Mouse (Mus musculus) urinary bladder, postnatal 25 days (tissue): ENCODE measurements around the gene Scrt2.

ENCODE experiments used
- DNase-seq: peaks from one replicate; pipeline ENCODE4 v3.0.0; 2022; ENCODE audit warnings: low spot score

Gene Scrt2

GRCm38 (mm10) chr2:152081641-152082448 lies 516 bp downstream of the Scrt2 start:
- peak; percentile 88 for DNase-seq

DNA sequence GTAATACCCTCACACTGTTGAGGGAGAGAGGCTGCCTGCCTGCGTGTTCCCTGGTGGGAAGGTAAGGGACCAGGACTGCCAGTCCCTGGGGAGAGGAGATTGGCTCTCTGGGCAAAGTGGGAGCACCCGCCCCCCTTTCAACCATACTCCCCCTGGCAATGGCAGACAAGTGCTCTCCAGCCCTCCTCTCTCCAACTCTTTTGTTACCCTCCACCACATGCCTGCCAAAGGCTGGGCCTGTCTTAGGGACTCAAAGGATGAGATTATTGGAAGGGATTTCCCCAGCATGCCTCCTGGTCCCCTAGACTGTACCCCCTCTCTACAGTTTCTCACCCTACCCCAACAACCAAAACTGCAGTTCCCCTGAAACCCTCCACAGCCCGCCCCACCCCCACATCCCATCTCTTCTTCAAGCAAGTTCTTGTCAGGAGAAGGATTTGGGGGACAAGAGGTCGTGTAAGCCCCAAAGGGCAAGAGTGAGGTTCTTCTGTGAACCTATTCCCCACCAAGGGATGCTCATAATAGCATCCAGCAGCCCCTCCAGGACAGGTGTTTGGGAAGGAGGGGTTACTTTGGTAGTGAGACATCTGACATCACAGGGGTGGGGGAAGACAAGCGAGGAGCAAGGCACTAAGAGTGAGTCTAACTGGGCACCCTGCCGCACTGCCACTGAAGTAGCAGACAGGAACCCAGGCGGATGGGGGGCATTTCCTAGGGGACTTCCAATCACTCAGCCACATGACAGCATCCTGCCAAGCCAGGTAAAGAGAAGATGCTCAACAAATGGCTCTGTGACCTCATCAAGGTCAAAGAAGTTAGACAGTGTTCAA lies 1.3 kb downstream of the Scrt2 start:
- no peak for DNase-seq

- DNase-seq, result no peak
Measured at GRCm38 (mm10) chr2:152083411-152083810, 2.1 kb downstream of the Scrt2 start.

DNA sequence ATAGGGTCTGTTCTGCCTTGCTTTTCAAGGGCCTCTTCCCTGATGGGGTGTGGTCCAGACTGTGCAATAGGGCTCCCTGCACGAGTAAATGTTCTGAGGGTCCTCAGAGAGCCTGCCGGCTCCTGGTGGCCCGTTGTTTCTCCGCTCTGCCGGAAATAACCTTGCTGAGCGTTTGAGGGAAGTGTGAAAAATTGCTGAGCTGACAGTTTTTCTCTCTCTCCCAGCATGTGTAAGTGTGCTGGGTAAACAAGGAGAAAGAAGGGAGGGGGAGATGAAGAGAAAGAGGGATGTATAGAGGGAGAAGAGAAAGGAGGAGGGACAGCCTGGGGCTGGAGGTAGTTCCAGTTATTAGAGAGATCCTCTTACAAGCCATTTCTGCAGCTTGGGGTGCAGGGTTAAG lies 3.0 kb downstream of the Scrt2 start:
- no peak for DNase-seq

- no peak for DNase-seq
Measured at GRCm38 (mm10) chr2:152085414-152085813, 4.1 kb downstream of the Scrt2 start.

GRCm38 (mm10) chr2:152086451-152086850 lies 5.1 kb downstream of the Scrt2 start:
- DNase-seq, result no peak

- DNase-seq, result no peak
Measured at GRCm38 (mm10) chr2:152087111-152087510, 5.8 kb downstream of the Scrt2 start.

DNA sequence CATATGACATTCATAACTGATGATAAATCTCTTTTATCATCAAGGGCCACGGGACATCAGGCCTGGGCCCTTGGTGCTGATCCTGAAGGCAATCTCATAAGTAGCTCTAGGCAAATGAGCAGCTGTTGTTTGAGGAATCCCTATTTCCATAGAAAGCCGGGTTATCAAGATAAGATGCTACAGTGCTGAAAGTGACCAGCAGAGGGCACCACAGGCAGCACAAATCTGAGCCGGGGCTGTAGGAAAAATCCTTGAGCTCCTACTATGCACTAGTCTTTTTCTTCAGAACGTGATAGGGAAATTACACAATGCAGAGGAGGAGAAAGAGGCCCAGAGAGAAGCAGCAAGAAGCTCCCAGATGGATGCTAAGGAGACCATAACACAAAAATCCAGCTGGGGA lies 7.7 kb downstream of the Scrt2 start:
- DNase-seq, result peak; percentile 55

DNA sequence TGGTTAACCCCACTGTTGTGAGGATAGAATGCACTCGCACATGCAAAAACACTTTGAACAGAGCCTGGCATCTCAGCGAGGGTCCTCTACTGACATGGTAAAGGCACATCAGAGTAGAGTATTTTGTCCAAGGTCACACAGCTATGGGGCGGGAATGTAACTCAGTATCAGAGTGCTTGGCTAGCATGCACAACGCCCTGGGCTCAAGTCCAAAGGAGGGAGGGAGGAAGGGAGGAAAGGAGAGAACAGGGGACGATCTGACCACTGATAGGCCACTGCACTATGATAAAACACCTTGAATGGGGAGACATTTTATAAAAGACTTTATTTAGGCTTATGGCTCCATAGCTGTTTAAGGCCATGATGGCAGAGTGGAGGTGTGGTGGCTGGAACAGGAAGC lies 8.3 kb downstream of the Scrt2 start:
- DNase-seq, result no peak

DNA sequence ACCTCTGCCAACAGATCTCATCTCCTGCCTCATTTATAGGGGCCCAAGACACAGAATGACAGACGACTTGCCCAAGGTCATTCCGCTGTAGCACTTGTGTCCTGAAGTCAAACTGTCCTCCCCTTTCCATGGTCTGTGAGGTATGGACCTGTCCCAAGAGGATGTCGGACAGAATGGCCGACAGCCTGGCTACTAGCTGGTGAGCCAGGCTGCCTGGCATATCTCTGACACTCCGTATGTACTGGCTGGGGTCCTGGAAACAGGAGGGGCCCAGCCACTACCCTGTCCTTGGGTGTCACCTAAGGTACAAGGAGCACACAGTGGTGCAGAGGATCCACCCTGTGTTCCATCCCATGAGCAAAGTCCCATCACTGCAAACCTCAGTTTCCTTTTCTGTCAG lies 9.2 kb downstream of the Scrt2 start:
- DNase-seq, result no peak

- DNase-seq, result no peak
Measured at GRCm38 (mm10) chr2:152091342-152092056, 10.2 kb downstream of the Scrt2 start.

DNA sequence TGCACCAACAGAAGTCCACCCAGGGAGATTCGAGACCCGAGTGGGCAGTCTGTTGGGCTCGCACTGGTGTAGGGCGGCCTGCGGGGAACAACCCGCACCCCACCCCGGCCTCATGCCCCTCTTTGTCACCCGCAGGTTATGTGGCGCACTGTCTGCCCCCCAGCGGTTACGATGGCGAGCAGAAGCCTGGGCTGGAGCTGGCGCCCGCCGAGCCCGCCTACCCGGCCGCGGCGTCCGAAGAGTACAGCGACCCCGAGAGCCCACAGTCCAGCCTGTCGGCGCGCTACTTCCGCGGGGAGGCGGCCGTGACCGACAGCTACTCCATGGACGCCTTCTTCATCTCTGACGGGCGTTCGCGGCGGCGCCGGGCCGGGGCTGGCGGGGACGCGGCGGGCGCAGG lies 11.6 kb downstream of the Scrt2 start:
- DNase-seq, result no peak

- no peak for DNase-seq
Measured at GRCm38 (mm10) chr2:152093356-152093792, 12.0 kb downstream of the Scrt2 start.

DNA sequence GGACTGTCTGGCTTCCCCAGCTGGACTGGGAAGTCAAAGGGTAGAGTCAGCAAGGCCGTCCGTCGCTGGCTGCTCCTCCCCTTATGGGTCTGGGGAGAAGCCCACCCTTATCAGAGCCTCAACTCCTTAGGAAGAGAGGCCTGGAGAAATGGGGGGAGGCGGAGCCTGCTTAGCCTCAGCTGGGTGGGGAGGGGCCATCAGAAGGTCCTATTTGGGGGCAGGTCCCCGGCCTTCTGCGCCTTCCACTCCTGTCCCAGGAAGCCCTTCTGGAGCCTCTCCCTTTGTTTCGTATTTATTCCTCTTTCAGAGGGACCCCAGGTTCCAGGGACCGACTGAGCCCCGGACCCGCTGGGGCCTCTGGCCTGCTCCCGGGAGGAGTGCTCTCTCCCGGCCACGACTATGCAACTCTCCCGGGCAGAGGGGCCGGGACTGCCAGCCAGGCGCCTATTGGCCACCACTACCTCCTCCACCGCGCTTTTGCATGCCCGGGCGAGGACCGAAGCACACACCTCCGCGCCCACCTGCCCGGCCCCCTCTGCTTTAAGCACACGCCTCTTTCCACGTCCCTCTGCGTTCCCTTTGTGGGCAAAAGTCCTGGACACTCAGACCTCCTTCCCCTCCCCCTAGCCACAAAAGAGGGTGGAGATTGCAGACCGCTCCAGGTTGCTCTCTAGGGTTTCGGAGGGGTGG lies 13.7 kb downstream of the Scrt2 start:
- no peak for DNase-seq

DNA sequence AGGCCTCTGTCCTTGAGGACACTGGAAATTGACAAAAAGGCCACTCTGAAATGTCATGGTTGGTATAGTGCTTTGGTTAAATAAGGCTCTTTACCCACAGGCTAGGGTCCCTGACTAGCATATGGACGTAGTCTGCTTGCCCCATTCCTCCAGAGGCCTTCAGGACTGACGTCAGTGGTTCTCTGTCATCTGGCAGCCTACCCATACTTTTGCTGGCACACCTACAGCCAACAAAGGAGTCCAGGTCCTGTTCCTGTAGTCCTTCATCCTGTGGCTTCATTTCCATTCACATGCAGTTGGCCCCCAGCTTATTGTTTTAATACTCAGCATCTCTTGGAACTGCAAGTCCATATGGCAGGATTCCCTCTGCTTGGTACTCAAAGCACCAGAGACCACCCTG lies 15.6 kb downstream of the Scrt2 start:
- no peak for DNase-seq

DNA sequence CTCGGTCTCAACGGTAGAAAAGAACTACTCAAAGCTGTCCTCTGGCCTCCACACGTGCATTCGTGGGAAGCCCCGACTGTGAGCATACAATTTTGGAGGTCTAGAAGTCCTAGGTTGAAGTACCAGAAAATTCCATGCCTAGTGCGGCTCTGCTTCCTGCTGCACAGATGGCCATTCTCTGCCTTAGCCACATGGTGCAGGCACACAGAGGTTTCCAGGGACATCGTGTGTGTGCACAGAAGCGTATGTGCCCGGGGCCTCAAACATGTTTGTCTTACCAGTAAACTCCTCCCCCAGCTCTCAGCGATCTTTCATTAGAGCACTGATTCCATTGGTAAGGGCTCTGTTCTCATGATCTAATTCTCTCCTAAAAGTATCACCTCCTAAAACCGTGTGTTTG lies 16.6 kb downstream of the Scrt2 start:
- DNase-seq, result no peak

- no peak for DNase-seq
Measured at GRCm38 (mm10) chr2:152099538-152099937, 18.2 kb downstream of the Scrt2 start.

DNA sequence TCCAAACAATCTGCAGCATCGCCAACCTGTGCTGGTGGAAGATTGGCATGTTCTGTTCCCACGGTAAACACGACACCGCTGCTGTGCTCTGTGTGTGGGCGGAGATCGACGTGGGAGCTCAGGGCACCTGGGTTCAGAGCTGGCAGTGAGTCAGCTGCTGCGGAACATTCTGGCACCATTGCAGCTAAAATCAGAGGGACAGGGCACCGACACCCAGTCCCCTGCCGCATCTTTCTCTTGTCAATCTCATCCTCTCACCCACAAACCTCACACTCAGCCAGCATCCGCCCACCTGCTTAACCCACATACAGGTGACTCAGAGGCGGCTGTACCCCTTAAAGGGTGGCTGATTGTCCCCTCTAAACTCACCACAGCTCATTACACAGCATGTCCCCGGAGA lies 20.4 kb downstream of the Scrt2 start:
- DNase-seq, result no peak

DNA sequence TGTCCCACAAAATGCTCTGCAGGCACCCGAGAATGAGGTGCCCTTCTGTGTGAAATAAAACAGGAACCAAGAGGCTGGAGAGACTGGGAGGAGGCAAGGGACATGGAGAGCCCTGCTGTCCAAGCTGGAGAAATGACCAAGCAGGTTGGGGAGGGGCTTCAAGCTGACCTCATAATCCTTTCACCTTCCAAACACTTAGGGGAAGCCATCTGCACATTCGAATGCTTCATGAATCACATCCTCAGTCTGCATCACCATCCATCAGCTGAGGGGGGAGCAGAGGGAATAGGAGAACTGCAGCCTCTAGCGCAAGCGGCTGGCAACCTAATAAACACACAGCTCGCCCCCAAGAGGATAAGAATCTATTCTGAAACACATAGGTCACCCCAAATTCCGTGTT lies 21.0 kb downstream of the Scrt2 start:
- DNase-seq, result no peak

GRCm38 (mm10) chr2:152104711-152105317 lies 23.5 kb downstream of the Scrt2 start:
- DNase-seq, result no peak
